Mouse (Mus musculus) G1E (cell line): ENCODE data around the gene Kalrn. TPM values are rescaled to one million over a fixed set of nuclear protein-coding genes. Genes with fewer than 3 reads are reported as not detected.

Experiments
- ATAC-seq: 2 replicates; pipeline ENCODE4 v1.8.0; 2016; ENCODE audit warnings: mild to moderate bottlenecking; ENCODE audit not compliant: insufficient number of reproducible peaks, poor library complexity, low FRiP score, severe bottlenecking; ENCODE audit errors: extremely low read depth
- DNase-seq: peaks from one replicate; pipeline ENCODE4 v3.0.0; 2012; ENCODE audit warnings: low spot score
- H3K27me3 ChIP-seq: 2 replicates; pipeline ENCODE4 v1.6.1; 2012; ENCODE audit warnings: mild to moderate bottlenecking, low read length, inconsistent platforms; ENCODE audit not compliant: insufficient read depth
- H3K36me3 ChIP-seq: replicated peaks from 2 replicates; pipeline ENCODE3; 2012; ENCODE audit warnings: mild to moderate bottlenecking, inconsistent platforms
- H3K4me1 ChIP-seq: 2 replicates; pipeline ENCODE4 v1.6.1; 2012; ENCODE audit warnings: low read depth, low read length, inconsistent platforms, mixed read lengths; ENCODE audit not compliant: insufficient read depth
- H3K4me3 ChIP-seq: 2 replicates; pipeline ENCODE4 v1.5.1; 2012; ENCODE audit warnings: low read depth, mild to moderate bottlenecking, inconsistent platforms, low read length, moderate library complexity, mixed read lengths
- H3K9me3 ChIP-seq: replicated peaks from 2 replicates; pipeline ENCODE4 v1.6.1; 2012; ENCODE audit warnings: inconsistent platforms
- CTCF ChIP-seq: IDR thresholded peaks from 2 replicates; pipeline ENCODE4 v1.5.1; 2012; ENCODE audit warnings: low read depth, low read length, inconsistent platforms, mixed read lengths
- GATA1 ChIP-seq: IDR thresholded peaks from 2 replicates; pipeline ENCODE4 v1.6.1; 2012; ENCODE audit warnings: borderline replicate concordance, low read length, inconsistent platforms, mixed read lengths
- GATA2 ChIP-seq: IDR thresholded peaks from 2 replicates; pipeline ENCODE4 v1.6.1; 2012; ENCODE audit warnings: low read depth, low read length, inconsistent platforms, borderline replicate concordance
- POLR2AphosphoS5 ChIP-seq: IDR thresholded peaks from 2 replicates; pipeline ENCODE4 v1.6.1; 2012; ENCODE audit warnings: low read depth, low read length, inconsistent platforms; ENCODE audit not compliant: insufficient replicate concordance
- TAL1 ChIP-seq: conservative IDR thresholded peaks from 2 replicates; pipeline ENCODE4 v1.6.1; 2012; ENCODE audit warnings: low read depth, low read length, inconsistent platforms, mixed read lengths
- polyA plus RNA-seq: library from polyadenylated mRNA; stranded (reverse); fragments of >175 nt; gene quantifications from 2 replicates; pipeline ENCODE4 v1.2.3, GENCODE M21; 2012
- total RNA-seq, 2 experiments: library from RNA; stranded (forward) in 1 of 2; stranded (reverse) in 1 of 2; fragments of 200-1000 nt in 1 of 2; fragments of >200 nt in 1 of 2; fragmentation: Nextera tagmentation in 1 of 2; gene quantifications; 2 replicates each; pipeline ENCODE4 v1.2.3; 2014 to 2017

Gene Kalrn
- total and polyA plus RNA-seq, 3 experiments, result 0.88 to 2.8 (median 1.8) TPM

DNA sequence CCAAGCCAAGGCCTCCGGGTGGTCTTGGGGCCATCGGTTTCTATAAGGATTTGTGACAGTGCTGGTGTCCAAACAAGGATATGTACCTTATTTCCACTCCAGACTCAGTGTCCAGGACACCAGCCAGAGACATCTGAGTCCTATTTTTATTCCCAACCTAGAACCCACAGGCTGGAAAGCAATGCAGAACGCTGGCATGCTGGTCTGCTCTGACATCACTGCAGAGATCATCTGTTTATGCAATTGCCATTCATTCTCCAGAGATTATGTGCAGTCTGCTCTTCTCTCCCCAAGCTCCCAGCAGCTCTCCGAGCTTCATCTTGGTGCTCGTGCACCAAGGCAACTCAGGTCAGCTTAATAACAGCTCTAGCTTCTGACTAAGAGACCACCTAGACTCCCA lies 12.5 kb downstream of the Kalrn start:
- H3K9me3 ChIP-seq, result no peaks in the 10 kb centered on the region
- H3K36me3 ChIP-seq, result no peaks in the 10 kb centered on the region
- peaks cover 15% of the 10 kb centered on the region for H3K27me3 ChIP-seq
- DNase-seq (no peak), ATAC-seq (no peak)
- no peaks in the 10 kb centered on the region for H3K4me1 ChIP-seq
- no peak overlapping the region for H3K4me3 ChIP-seq
- TF ChIP-seq CTCF (no peak), TAL1 (no peak), GATA1 (no peak), GATA2 (no peak), POLR2AphosphoS5 (no peak)

DNA sequence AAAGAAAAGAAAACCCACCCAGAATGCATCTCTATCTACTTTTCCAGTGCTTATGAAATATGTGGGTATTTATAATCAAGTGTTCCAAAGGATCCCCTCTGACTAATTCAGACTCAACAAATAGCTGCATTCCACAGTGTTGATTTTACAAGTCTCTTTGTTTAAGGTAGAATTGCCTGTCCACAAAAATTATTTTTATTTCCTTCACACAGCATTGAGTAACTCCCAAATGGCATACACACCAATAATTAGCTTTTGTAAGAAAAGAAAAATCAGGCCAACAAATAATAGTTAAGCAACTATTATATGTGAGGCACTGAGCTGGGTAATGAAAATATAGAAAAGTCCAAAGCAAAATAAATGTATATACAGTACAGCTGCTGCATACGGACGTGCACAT lies 12.9 kb downstream of the Kalrn start:
- H3K4me3 ChIP-seq, result no peak overlapping the region
- DNase-seq (no peak), ATAC-seq (no peak)
- TF ChIP-seq GATA2 (no peak), POLR2AphosphoS5 (no peak), GATA1 (no peak), TAL1 (no peak), CTCF (no peak)
- H3K4me1 ChIP-seq, result no peaks in the 10 kb centered on the region
- H3K27me3 ChIP-seq, result peaks cover 17% of the 10 kb centered on the region
- no peaks in the 10 kb centered on the region for H3K9me3 ChIP-seq
- no peaks in the 10 kb centered on the region for H3K36me3 ChIP-seq

DNA sequence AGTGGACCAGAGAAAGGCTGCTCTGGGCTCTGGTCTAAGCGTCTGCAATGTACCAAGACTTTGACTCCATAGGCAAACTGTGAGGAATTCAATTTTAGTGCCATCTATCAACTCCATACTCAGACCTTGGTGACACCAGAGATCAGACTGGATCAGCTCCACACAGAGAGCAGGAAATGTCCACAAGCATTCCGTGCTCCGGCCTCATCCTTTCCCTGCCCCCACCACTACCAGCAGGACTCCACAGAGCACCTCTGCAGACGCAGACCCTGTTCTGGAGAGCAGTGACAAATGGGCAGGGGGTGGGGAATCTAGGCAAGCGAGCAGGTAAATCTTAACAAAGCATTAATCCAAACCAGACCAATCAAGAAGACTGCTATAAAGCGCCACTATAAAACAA lies 15.4 kb downstream of the Kalrn start:
- Histone ChIP-seq H3K36me3 (no peaks in the 10 kb centered on the region), H3K4me3 (no peak overlapping the region), H3K9me3 (no peaks in the 10 kb centered on the region), H3K4me1 (no peaks in the 10 kb centered on the region), H3K27me3 (peaks cover 13% of the 10 kb centered on the region)
- no peak for DNase-seq
- TF ChIP-seq TAL1, result no peak
- no peak for TF ChIP-seq CTCF
- TF ChIP-seq POLR2AphosphoS5, result no peak
- no peak for TF ChIP-seq GATA1
- no peak for TF ChIP-seq GATA2
- no peak for ATAC-seq

DNA sequence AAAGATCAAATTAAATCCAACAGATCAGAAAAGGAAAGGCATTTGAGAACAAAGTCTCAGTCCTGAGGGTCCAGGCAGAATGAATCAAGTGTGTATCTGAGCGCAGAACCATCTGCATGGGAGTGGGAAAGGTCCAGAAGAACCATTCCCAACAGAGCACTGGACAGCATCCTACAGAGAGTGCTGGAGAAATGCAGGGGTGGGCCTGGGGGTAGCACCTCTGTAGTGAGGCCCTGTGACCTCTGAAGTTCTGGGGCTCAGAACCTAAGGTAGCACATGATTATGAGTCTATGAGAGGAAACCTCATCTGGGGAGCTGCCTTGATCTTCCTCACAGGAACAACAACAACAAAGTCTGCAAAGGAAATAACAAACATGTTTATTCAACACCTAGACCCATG lies 20.6 kb downstream of the Kalrn start:
- ATAC-seq (no peak), DNase-seq (no peak)
- H3K27me3 ChIP-seq, result peaks cover 16% of the 10 kb centered on the region
- H3K4me1 ChIP-seq, result no peaks in the 10 kb centered on the region
- no peak overlapping the region for H3K4me3 ChIP-seq
- no peaks in the 10 kb centered on the region for H3K36me3 ChIP-seq
- TF ChIP-seq TAL1, result no peak
- TF ChIP-seq GATA2, result no peak
- no peak for TF ChIP-seq CTCF
- TF ChIP-seq GATA1, result no peak
- TF ChIP-seq POLR2AphosphoS5, result no peak
- H3K9me3 ChIP-seq, result no peaks in the 10 kb centered on the region

DNA sequence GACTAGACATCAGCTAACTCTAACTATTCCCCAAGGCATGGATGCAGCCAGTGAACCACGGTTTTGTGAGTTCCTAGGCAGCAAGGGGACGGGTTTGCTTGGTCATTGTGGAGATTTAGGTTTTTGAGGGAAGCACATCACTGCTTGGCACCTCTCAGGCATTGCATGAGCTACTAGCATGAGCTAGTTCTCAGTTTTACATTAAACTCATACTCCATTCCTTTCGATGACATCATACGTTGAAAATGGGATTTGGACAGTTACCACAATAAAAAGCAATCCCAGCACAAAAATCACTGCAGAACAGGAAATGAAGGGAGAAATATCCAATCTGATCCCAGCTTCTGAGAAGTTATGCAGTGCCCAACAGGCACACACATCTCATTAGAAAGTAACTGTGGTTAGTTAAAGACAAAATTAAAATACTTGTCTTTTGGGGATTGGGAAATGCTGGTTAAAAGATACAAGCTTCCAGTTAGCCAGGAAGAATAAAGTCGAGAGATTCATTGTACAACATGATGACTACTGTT lies 23.8 kb downstream of the Kalrn start:
- DNase-seq, result no peak
- TF ChIP-seq TAL1 (no peak), CTCF (no peak), POLR2AphosphoS5 (no peak), GATA2 (no peak), GATA1 (no peak)
- Histone ChIP-seq H3K36me3 (no peaks in the 10 kb centered on the region), H3K9me3 (no peaks in the 10 kb centered on the region), H3K27me3 (peaks cover 23% of the 10 kb centered on the region), H3K4me3 (no peak overlapping the region), H3K4me1 (no peaks in the 10 kb centered on the region)
- no peak for ATAC-seq

DNA sequence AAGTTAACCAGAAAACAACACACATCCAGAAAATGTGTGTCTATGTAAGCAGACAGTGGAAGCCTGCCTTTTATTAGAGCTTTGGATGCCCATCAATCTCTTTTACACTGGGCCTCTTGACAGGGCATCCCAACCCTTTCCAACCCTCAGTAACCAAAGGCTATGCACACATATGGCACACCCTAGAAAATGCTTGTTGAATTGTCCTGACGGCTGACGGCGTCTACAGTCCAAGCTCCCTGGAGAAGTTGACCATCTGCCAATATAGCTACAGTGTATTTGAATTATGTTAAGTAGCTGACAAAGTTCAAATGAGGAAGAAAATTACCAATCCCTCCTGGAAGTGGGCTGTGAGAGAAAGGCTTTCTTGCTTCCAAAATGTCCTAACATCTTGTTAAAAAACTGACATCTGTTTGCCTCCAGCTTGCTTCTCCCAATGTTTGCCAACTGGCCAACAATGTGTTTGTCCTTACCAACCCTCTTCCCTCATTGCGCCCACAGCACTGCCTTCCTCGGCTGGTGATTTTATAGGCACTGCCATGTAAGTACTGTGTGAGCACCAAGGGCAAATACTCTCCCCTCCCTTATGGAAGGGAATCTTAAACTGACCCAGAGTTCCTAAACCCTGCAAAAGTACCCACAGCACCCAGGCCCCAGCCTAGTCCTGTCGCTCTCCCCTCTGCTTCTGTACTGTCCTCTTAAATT lies 26.4 kb downstream of the Kalrn start:
- DNase-seq (no peak), ATAC-seq (no peak)
- H3K36me3 ChIP-seq, result no peaks in the 10 kb centered on the region
- TF ChIP-seq GATA2 (no peak), TAL1 (no peak), CTCF (no peak), GATA1 (no peak), POLR2AphosphoS5 (no peak)
- no peaks in the 10 kb centered on the region for H3K9me3 ChIP-seq
- no peak overlapping the region for H3K4me3 ChIP-seq
- peaks cover 21% of the 10 kb centered on the region for H3K27me3 ChIP-seq
- no peaks in the 10 kb centered on the region for H3K4me1 ChIP-seq

DNA sequence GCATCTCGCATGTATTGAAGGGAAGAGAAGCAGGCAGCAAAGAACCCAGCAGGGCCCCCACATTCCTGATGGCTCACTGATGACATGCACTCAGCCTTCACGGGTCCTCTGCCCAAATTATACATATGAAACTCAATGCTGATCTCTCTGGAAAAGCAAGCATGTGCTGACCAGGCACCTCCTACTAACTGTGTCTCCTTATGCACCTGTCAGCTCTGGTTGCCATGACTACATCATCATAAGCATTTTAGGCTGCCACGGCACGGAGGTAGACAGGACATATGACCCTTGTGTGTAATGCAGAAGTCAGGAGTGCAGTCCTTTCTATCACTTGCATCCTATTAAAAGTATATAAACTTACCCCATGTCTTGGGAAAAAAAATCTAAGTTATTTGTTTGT lies 29.6 kb downstream of the Kalrn start:
- TF ChIP-seq TAL1 (no peak), POLR2AphosphoS5 (no peak), GATA2 (no peak), GATA1 (no peak), CTCF (no peak)
- DNase-seq (no peak), ATAC-seq (no peak)
- H3K36me3 ChIP-seq, result no peaks in the 10 kb centered on the region
- H3K9me3 ChIP-seq, result no peaks in the 10 kb centered on the region
- no peak overlapping the region for H3K4me3 ChIP-seq
- H3K4me1 ChIP-seq, result no peaks in the 10 kb centered on the region
- H3K27me3 ChIP-seq, result peaks cover 27% of the 10 kb centered on the region
